Mouse (Mus musculus) lung, postnatal 0 days (tissue): ENCODE data around the gene Plxdc1.
A peak's percentile ranks its signal among the peaks of the same experiment; 100 is the strongest.

ENCODE experiments used
- CTCF ChIP-seq: IDR thresholded peaks from 2 replicates; pipeline ENCODE4 v1.5.1; 2016; ENCODE audit warnings: antibody characterized with exemption, mild to moderate bottlenecking
- EP300 ChIP-seq: IDR thresholded peaks from 2 replicates; pipeline ENCODE4 v1.6.1; 2016; ENCODE audit warnings: antibody characterized with exemption, mild to moderate bottlenecking, control low read depth

DNA sequence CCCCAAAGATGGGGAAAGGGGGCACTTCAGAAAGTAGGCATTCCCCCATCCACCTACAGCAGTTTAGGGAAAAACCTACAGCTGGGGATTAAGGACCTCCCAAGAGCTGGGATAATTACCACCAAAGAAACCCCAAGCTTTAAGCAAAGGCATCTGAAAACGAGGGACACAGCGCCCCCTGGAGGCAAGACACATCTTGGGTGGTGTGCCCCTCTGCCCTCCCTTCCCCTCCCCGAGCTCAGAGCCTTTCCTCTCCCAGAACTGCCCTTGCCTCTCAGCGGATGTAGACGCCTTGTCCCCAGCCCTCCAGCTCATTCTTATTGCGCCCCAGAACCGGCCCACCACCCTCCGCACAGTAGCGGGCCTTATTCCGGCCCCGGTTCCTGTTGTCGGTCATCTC is 16.4 kb upstream of the Plxdc1 start:
- TF ChIP-seq CTCF (peak; percentile 84), EP300 (no peak)
